Mouse (Mus musculus): Measurements from ENCODE around the gene Ptprk.

DNA sequence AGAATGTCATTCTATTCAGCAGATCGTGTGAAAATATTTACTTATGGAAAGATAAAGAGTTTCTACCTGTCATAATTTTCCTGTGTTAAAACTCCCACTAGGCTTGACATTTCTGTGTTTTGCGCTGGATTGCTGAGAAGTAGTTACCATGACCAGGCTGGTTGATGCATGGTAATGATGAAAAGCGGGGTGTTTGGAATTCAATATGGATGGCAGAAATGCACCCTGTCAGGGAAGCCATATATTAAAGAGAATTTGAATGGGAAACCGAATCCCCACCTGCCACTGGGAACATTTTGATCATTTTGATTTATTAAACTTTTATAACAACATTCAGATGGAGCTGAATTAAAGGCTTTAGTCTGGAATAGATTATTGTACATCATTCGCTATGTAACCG lies 290.7 kb downstream of the Ptprk start:
- TF ChIP-seq CTCF (IDR thresholded peaks at IDR 0.05; ENCODE audit: control insufficient read depth, insufficient read depth, insufficient replicate concordance, low read depth, low read length) (no peak), POLR2A (IDR thresholded peaks at IDR 0.05; ENCODE audit: control insufficient read depth, low read depth, low read length) (no peak)
